Mouse (Mus musculus): ENCODE results near the gene Hhipl1. TPM values are rescaled to one million over a fixed set of nuclear protein-coding genes. Genes with fewer than 3 reads are reported as not detected.

Hhipl1 gene
- 1 to 10 TPM in 1 of 2 experiments, under 1 TPM in 1; 0.74 to 1.0 TPM for total RNA-seq (2021)
- long read RNA-seq, experiment 1, partial matches to known transcripts: 0 of 1 reads
- long read RNA-seq, experiment 1, other reads (novel, unspliced or antisense): 1 of 1 reads
- long read RNA-seq, experiment 2, full-length matches to known transcripts: 2 of 3 reads
- long read RNA-seq, experiment 2, partial matches to known transcripts: 0 of 3 reads
- long read RNA-seq, experiment 2, other reads (novel, unspliced or antisense): 1 of 3 reads

DNA sequence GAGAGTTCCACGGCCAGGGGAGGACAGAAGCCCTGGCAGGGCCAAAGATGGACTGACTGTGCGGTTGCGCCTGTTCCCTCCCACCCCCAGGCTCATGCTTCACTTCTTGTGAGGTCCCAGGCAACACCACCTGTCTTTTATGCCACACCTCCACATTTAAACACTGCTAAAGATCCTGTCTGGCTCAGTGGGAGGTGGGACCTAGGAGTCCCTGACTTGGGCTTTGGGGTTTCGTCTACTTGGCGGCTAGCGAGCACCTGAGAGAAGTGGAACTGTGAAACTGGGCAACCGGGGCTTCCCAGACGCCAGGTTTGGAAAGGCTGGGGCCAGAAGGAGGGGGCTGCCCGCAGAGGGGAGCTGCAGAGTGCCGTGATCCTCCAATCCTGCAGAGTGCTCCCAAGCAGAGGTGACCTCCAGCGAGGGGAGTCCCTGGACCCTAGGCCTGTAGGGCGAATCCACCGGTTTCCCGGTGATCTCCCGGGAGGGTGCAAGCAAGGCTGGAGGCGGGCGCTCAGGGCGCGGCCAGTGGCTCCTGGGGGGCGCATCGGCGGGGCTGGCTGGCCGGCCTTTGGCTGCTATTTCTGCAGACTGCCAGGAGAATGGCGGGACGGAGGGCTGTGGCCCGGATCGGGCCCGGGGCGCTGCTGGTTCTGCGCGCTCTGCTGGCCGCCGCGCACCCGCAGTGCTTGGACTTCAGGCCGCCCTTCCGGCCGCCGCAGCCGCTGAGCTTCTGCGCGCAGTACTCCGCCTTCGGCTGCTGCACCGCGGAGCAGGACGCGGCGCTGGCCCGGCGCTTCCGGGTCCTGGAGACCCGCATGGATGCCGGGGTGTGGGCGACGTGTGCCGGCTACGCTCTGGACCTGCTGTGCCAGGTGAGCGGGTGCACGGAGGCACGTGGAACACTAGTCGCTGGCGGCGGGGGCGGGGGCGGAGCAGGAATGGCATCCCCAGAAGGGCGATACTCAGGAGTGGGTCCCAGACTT lies at the start of gene Hhipl1:
Gene Hhipl1, plus strand, starts transcription at position 459 of the 983 bp plus-strand sequence.
- peak; percentile 43 to 47 for DNase-seq (ENCODE audit: low spot score in 2 of 2)

DNA sequence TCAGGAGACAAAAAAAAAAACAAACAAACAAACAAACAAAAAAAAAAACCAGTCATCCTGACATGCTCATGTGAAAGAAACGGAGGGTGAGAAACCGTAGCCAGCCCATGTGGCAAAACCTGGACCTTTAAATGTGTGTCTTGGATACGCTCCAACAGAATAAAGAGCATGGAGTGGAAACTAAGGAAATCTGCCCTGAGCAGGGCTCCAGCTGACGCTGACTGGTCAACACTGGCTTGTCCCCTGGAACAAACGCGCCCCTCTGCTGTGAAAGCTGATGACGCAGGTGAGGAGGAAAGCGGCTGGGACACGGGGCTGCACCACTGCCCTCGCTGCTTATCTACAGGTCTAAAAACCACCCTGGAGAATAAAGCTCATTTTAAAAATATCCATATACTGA lies 49.3 kb upstream of the Hhipl1 start:
- DNase-seq (ENCODE audit: low spot score in 2 of 2): no peak

DNA sequence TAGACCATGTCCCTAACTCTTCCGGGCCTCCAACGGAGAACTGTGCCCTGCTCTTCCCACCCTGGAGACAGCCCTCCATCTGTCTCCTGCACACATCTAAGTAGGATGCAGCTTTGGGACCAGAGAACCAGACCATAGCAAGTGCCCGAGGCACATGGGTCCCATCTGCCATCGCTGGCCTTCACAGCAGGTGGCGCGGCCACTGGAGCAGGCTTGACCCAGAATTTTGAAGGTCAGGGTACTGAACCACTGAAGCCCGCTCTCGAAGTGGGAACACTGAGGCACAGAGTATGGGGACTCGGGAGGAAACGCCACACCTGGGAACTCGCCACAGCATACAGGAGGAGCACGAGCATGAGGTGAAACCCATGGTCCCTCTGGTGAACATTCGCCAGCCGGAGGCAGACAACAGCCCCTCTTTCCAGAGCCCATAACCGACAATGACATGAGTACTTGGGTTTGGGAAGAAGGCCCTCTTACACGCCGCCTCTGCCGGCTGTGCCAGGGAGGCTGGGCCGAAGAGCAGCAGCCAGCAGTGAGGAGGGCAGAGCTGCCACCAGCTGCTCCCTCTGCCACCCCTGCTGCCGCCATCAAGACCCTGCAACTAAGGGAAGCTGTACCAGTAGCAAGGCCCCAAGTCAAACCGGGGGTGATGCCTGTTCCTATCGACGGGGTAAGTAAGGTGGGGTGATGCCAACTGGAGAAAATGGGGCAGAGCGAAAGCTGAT lies 46.6 kb upstream of the Hhipl1 start:
- no peak for DNase-seq (ENCODE audit: low spot score in 2 of 2)

DNA sequence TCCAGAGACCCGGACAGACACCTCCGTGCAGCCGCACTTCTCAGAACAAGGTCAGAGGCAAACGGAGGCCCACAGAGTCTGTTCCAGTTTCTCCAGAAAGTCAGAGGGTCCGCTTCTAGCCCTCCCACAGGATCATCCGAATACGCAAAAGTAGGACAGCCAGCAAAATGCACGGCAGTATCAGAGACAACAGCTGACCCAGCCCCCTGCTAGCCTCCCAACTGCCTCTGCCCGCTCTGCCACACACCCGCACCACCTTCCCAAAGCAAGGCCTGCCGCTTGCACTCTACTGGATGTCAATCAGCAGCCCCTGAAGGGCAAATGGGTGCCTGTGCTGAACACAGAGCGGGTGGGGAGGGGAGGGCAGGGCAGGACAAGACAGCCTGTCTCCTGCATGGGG lies 45.1 kb upstream of the Hhipl1 start:
- no peak for DNase-seq (ENCODE audit: low spot score in 2 of 2)

DNA sequence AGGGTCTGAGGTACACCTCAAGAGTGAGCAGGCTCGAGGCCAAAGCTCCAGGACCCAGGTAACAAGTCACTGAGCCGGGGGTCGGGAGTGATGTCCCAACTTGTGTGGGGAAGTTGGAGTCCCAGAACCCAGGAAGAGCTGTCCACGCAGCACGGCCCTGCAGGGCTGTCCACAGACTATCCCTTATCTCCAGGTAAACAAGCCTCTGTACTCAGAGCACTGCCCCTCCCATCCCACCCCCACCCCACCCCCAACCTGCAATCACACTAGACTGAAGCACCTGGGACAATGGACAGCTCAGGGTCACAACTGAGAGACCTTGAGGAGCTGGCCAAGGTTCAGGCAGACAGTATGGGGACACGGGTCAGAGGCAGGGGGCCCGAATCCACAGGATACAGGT lies 41.2 kb upstream of the Hhipl1 start:
- no peak for DNase-seq (ENCODE audit: low spot score in 2 of 2)

DNA sequence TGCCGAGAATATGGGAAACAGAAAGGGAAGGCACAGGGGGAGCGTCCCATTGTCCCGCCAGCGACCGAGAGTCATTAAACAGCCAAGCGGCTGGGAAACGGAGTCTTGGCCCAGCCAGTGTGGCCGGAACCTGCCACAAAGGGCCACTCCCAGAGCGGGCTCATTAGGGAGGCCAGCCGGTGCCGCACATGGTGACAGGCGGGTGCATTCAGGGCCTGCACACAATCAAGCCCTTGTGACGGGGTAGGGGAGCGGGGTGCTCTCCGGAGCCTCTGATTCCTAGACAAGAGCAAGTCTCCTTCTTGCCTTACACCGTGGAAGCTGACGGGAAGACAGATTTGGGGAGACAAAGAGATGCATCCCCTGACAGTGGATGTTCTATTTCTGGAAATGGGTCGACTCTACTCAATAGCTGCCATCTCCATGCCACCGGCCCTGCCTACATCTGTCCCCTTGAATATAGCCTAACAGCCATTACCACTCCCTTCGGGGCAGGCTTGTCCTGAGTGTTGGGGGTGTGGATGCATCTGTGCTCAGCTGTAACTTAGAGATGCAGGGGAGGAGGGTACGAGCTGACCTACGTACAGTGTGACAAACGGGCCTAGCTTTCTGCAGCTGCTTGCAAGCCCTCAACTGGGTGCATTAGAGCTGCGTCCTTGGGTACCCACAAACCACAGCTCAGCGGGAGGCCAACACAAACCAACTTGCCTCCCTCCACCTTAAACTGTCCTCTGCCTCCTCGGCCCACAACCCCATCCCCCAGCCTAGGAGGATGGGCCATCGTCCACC lies 40.0 kb upstream of the Hhipl1 start:
- DNase-seq (ENCODE audit: low spot score in 2 of 2): no peak

DNA sequence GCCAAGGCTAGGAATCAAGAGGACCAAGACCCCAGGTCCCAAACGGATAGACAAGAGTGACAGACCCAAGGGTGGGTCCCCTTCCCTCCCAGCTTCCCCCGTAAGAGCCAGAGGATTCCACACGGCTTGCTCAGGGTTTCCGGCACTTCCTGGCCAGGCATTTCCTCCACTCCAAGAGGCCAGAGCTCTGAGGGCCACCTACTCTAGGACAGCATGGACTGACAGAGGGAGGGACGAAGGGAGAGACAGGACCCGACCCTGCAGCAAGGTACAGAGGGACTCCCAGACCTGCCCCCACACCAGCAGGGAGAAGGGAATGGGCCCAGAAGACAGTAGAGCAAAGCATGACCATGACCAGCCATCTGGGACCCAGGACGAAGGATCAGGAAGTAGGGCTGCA lies 38.4 kb upstream of the Hhipl1 start:
- no peak for DNase-seq (ENCODE audit: low spot score in 2 of 2)

DNA sequence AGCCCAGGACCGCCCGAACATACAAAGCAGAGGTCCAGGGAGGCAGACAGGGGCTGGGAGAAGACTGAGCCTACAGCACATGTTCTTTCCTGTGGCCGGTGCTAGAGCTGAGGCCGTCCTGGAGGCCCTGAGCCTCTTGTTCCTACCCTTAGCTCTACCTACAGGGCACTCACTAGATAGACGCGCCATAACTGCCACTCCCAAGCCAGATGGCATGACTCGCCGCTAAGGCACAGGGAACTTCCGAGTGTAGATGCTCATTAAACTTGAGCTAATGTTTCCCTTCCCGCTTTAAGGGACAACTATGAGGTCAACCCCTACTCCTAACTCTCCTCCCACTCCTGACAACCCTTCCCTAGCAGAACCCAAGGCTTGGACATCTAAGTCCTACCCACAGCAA lies 37.1 kb upstream of the Hhipl1 start:
- no peak for DNase-seq (ENCODE audit: low spot score in 2 of 2)

DNA sequence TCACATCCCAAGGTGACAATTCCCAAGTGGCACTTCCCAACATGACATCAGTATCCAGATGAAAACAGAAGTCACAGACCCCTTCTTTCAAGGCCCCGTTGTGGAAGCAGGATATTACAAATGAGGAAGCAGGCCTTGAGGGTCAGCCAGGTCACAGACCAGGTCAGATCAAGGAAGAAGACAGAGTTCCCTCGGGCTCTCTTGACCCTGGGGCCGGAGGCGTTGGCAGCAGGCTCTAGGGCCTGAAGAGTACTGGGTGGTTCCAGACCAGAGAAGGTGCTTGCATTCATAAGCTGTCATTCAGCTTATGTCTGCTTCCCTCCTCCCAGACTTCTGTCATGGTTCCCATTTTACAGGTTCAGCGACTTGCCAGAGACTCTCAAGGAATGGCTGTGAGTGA lies 36.4 kb upstream of the Hhipl1 start:
- no peak for DNase-seq (ENCODE audit: low spot score in 2 of 2)

DNA sequence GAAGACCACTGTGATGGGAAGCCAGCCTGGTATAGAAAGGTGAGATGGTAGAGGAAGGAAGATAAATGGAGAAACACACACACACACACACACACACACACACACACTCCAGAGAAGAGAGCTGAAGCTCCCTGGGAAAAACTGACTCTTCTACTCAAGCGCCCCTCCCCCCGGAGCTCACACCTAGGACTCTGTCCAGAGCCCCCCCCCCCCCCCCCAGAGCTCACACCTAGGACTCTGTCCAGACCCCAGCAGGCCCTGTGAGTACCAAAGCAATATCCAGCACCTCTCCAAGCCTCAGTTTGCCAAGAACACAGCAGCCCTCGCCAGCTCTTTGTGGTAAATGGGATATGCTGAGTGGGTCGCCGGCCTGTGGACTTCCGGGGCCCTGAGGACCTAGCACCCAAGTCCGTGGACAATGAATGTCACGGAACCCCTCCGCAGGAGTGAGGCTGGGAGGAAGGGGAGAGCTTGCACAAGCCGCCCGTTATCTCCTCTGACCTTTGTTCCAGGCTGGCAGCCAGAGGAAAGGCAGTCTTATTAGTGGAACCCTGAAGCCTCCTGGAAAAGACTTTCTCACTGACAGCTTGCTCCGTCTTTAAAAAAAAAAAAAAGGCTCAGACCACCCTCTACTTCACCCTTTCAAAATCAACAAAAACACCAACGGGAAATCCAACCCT lies 35.7 kb upstream of the Hhipl1 start:
- DNase-seq (ENCODE audit: low spot score in 2 of 2): no peak

DNA sequence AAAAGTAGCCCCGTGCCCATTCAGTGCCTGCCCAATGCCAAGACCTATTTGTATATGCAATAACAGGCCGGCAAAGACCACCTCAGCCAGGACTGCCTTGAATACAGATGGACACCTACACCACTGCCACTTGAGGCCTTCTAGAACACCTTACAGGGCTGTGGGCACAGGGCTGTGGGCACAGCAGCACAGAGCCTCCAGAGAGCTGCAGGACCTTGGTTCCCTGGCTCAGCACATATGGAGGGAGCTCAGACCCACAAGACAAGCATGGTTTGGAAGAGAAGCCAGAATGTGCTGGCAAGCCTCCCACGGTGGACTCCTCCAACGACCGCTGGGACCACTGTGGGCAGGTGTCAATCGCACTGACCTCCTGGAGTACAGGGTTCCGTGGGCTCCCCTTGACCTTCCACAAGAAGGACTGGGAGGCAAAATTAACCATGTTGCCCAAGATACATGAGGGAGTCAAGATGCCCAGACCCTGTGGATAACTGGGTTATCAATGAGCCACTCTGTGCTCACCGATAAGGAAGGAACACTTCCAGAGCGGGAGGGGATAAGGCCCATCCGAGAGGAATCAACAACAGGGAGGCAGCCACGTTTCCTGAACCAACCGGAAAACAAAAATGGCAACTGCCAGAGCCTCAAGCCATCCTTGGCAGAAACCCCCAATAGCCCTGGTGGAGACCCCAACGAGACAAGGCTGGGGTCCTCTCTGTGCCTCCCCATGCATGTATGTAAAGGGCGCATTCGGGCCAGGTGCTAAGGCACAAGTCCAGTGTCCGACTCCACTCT lies 34.5 kb upstream of the Hhipl1 start:
- no peak for DNase-seq (ENCODE audit: low spot score in 2 of 2)

DNA sequence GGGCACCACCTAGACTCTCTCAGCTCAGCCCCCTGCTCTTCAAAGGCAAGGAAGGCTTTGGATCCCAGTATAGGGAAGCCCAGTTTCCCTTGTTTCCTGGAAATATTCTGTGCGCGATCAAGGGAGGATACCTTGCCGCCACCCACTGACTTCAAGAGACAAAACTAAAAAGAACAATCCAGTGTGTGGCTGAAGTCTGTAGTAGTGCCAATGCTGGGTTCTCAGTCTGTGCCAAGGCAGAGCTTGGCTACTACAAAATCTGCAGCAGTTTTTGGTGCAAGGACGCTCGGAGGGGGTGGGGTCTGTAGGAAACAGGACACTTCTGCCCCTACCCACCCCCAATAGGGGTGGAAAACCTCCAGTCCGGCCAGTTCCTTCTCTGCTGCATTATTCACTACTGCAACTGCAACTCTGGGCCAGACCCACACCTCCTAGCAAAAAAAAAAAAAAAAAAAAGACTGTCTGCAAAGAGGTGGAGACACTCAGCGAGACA lies 33.9 kb upstream of the Hhipl1 start:
- no peak for DNase-seq (ENCODE audit: low spot score in 2 of 2)

DNA sequence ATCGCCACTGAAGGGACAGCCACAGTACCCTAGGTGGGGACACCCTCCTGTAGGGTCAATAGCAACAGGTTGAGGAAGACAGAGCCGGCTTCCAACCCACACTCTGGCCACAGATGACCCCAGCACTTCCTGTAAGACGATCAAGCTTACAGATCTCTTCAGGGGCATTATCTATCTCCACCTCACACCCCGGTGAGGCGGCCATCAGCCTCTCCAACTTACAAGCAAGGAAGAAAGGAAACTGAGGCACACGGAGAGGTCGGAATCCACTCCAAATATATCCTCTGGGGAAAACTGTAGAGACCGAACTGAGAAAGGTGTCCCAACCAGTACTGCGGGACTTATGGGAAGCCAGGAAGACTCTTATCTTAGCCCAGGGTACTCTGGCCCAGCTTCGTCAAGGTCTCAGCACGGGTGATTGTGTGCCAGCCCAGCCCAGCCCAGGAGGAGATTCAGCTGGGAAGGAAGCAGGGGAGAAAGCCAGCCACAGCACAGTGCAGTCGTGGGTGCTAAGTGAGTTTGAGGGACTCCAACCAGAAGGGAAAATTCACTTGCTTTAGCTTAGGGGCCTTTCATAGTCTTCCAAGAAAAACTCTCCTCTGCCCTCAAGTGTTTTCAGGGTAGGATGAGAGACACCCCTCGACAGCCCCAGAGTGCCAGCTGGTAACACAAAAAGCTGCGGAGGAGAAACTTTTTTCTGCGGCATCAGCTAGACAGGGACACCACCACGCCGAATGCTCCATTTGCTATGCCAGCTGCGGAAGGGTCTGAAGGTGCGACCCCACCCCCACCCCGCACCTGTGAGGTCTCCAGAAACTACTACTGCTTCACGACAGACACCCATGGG lies 32.4 kb upstream of the Hhipl1 start:
- no peak for DNase-seq (ENCODE audit: low spot score in 2 of 2)

DNA sequence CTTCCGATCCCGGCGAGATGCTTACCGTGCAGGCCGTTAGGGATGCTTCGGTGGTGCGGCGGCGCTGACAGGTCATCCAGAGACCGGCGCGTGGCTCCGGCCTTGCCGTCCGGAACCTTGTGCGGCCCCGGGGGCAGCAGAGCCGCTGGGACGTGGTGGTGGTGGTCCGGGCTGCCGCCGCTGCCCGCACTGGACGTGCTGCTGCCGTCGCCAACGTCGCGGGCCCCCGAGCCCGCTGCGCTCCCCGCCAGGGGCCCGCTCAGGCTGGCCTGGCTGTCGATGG lies 31.8 kb upstream of the Hhipl1 start:
- DNase-seq (ENCODE audit: low spot score in 2 of 2): no peak

DNA sequence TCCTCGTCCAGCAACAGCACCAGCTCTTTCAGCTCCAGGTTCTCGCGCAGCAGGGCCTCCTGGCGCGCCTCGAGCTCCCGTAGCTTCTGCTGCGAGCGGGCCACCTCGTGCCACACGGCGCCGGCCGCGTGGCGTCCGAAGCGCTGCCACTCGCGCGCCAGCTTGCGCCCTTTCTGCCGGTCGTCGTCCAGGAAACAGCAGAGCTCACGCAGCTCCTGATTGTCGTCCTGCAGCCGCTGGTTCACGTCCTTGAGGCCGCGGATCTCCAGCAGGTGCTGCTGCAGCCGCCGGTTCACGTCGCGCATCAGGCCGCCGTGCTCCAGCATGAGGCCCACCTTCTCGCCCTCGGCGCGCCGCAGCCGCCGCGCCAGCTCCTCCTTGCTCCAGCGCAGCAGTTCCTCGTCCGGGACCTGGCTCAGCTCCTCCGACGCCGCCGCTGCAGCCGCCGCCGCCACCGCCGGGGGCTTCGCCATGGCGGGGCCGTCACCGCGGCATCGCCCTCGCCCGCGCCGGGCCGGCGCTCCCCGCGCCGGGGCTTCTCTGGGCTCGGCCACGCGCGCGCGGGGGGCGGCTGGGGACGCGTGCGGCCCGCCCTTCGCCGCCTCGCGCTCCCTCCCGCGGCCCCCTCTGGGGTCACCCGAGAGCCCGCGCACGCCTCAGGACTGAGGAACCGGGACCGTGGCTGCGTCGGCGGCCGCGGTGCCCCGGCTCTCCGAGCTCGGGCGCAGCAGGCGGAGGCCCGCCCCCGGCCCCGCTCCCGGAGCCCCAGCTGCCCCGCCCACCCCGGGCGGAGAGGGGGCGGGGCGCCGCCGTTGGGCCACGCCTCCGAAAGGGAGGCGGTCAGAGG lies 31.2 kb upstream of the Hhipl1 start, which contains the start of gene Ccdc85c:
Gene Ccdc85c, minus strand, starts transcription at position 765 of the 847 bp plus-strand sequence.
- peak in 1 of 2 experiments; percentile 57 for DNase-seq (ENCODE audit: low spot score in 2 of 2)

DNA sequence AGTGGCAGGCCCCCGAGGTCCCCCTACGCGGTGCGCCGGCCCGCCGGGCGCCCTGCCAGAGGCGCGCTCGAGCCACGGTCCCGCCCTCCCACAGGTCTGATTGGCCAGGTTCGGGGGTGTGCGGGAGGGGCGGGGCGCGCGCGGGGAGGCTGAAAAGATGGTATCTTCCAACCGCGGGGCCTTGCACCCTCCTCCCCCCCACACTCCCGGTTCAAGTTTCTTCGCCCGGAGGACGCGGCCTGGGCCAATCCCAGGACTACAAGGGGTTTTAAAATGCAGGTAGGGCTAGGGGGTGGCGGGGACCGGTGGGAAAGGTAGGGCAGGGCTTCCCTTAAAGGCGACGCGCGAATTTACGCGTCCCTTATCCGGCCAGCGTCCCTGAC lies 30.6 kb upstream of the Hhipl1 start:
- peak; percentile 96 to 97 for DNase-seq (ENCODE audit: low spot score in 2 of 2)
